Mouse (Mus musculus) gastrocnemius, adult 8-10 months (tissue): ENCODE measurements around the gene Ppard. TPM values are rescaled to one million over a fixed set of nuclear protein-coding genes. Genes with fewer than 3 reads are reported as not detected.

Experiments used
- DNase-seq, 2 experiments: peaks; one replicate each; pipeline ENCODE4 v3.0.0; 2022; ENCODE audit warnings: low spot score in 2 of 2
- total RNA-seq, 4 experiments: library from RNA; stranded (reverse); gene quantifications; 2 replicates each; pipeline ENCODE4 v1.2.4; 2022

The Ppard gene
- total RNA-seq, 4 experiments from 2014 or later, result 24.7 to 28.3 (median 26.1) TPM

GRCm38 (mm10) chr17:28332113-28332914, 99.8 kb downstream of the Ppard start:
- DNase-seq, result no peak

- no peak for DNase-seq
Observed at GRCm38 (mm10) chr17:28332915-28333546, 100.5 kb downstream of the Ppard start.

- no peak for DNase-seq
Observed at GRCm38 (mm10) chr17:28335267-28335666, 102.8 kb downstream of the Ppard start.

GRCm38 (mm10) chr17:28337547-28337946, 105.0 kb downstream of the Ppard start:
- DNase-seq, result no peak

- DNase-seq, result no peak
Observed at GRCm38 (mm10) chr17:28340578-28340977, 108.1 kb downstream of the Ppard start.

GRCm38 (mm10) chr17:28341091-28341490, 108.6 kb downstream of the Ppard start:
- peak; percentile 50 to 80 for DNase-seq

GRCm38 (mm10) chr17:28344050-28344607, 111.6 kb downstream of the Ppard start:
- no peak for DNase-seq

GRCm38 (mm10) chr17:28344670-28345069, 112.2 kb downstream of the Ppard start:
- DNase-seq, result no peak

- DNase-seq, result no peak
Observed at GRCm38 (mm10) chr17:28345271-28345721, 112.8 kb downstream of the Ppard start.

GRCm38 (mm10) chr17:28345882-28346281, 113.4 kb downstream of the Ppard start:
- no peak for DNase-seq

- DNase-seq, result no peak
Observed at GRCm38 (mm10) chr17:28347327-28347726, 114.8 kb downstream of the Ppard start.

GRCm38 (mm10) chr17:28348211-28348610, 115.7 kb downstream of the Ppard start:
- no peak for DNase-seq

GRCm38 (mm10) chr17:28349264-28349880, 116.9 kb downstream of the Ppard start:
- no peak for DNase-seq

- DNase-seq, result peak; percentile 32 to 56
Observed at GRCm38 (mm10) chr17:28349901-28350465, 117.5 kb downstream of the Ppard start.

GRCm38 (mm10) chr17:28350466-28351352, 118.2 kb downstream of the Ppard start, which contains the start of gene Tead3:
Gene Tead3, minus strand, starts transcription at chr17:28350817.
- peak; percentile 56 to 64 for DNase-seq

Other genes starting within 250 kb of the Ppard start
- not detected for gene Tcp11, start 152.1 kb upstream of the Ppard start, total RNA-seq
- under 1 TPM; 0.05 to 0.46 (median 0.30) TPM for gene Scube3, start 90.6 kb upstream of the Ppard start, total RNA-seq
- gene Zfp523, start 55.6 kb upstream of the Ppard start, total RNA-seq, result 10 to 100 TPM; 13.0 to 19.2 (median 16.7) TPM
- 1 to 10 TPM in 3 of 4 experiments, under 1 TPM in 1; 0.90 to 2.1 (median 1.2) TPM for gene Def6, start 24.9 kb upstream of the Ppard start, total RNA-seq
- 10 to 100 TPM in 1 of 4 experiments, 1 to 10 TPM in 3; 9.0 to 14.3 (median 9.3) TPM for gene Fance, start 80.8 kb downstream of the Ppard start, total RNA-seq
- gene Rpl10a, start 95.8 kb downstream of the Ppard start, total RNA-seq, result 100 to 1,000 TPM; 377 to 515 (median 422) TPM
- gene Tead3, start 118.1 kb downstream of the Ppard start, total RNA-seq, result 1 to 10 TPM; 3.2 to 5.7 (median 4.5) TPM
- gene Tulp1, start 132.5 kb downstream of the Ppard start, total RNA-seq, result not detected